Mouse (Mus musculus): ENCODE measurements around the gene Pirt.

The Pirt gene

GRCm38 (mm10) chr11:66911811-66912210, at the start of gene Pirt:
TSS of gene Pirt (plus strand) at chr11:66911981.
- CTCF ChIA-PET, result no interaction called here

GRCm38 (mm10) chr11:66871701-66872100, 40.1 kb upstream of the Pirt start:
- CTCF ChIA-PET, result no interaction called here

- CTCF ChIA-PET, result no interaction called here
Observed at GRCm38 (mm10) chr11:66872773-66873470, 38.9 kb upstream of the Pirt start.

GRCm38 (mm10) chr11:66881291-66881690, 30.5 kb upstream of the Pirt start:
- CTCF ChIA-PET, result no interaction called here

GRCm38 (mm10) chr11:66882224-66883040, 29.3 kb upstream of the Pirt start:
- CTCF ChIA-PET, result no interaction called here

GRCm38 (mm10) chr11:66892536-66892935, 19.2 kb upstream of the Pirt start:
- CTCF ChIA-PET, result no interaction called here

GRCm38 (mm10) chr11:66898747-66899146, 13.0 kb upstream of the Pirt start:
- CTCF ChIA-PET, result no interaction called here

- CTCF ChIA-PET, result no interaction called here
Observed at GRCm38 (mm10) chr11:66899426-66899825, 12.4 kb upstream of the Pirt start.

- CTCF ChIA-PET, result no interaction called here
Observed at GRCm38 (mm10) chr11:66902801-66903200, 9.0 kb upstream of the Pirt start.

- CTCF ChIA-PET, result no interaction called here
Observed at GRCm38 (mm10) chr11:66905617-66906384, 6.0 kb upstream of the Pirt start.

- CTCF ChIA-PET, result no interaction called here
Observed at GRCm38 (mm10) chr11:66912531-66913458, 1.0 kb downstream of the Pirt start.

- CTCF ChIA-PET, result no interaction called here
Observed at GRCm38 (mm10) chr11:66914249-66914648, 2.5 kb downstream of the Pirt start.

GRCm38 (mm10) chr11:66920012-66920411, 8.2 kb downstream of the Pirt start:
- CTCF ChIA-PET, result no interaction called here

GRCm38 (mm10) chr11:66924095-66924823, 12.5 kb downstream of the Pirt start:
- CTCF ChIA-PET, result no interaction called here

- CTCF ChIA-PET, result no interaction called here
Observed at GRCm38 (mm10) chr11:66928311-66928710, 16.5 kb downstream of the Pirt start.

GRCm38 (mm10) chr11:66932827-66933599, 21.2 kb downstream of the Pirt start:
- CTCF ChIA-PET, result no interaction called here

GRCm38 (mm10) chr11:66934428-66935173, 22.8 kb downstream of the Pirt start:
- CTCF ChIA-PET, result no interaction called here

GRCm38 (mm10) chr11:66942011-66942410, 30.2 kb downstream of the Pirt start:
- CTCF ChIA-PET, result no interaction called here

GRCm38 (mm10) chr11:66945224-66945767, 33.5 kb downstream of the Pirt start:
- CTCF ChIA-PET, result no interaction called here
